Mouse (Mus musculus) myocyte (in vitro differentiated cells): Measurements from ENCODE around the gene Rtbdn.

Experiments
- MYOG ChIP-seq, 3 experiments: IDR thresholded peaks; one replicate each; pipeline ENCODE4 v1.6.1; 2011; ENCODE audit warnings: control low read depth in 2 of 3, low read depth in 2 of 3, mild to moderate bottlenecking in 2 of 3; ENCODE audit not compliant: insufficient read length in 2 of 3, control insufficient read depth in 1 of 3, insufficient read depth in 1 of 3
- POLR2A ChIP-seq: IDR thresholded peaks from one replicate; pipeline ENCODE4 v1.6.1; 2011; ENCODE audit warnings: low read depth, mild to moderate bottlenecking, control low read depth, moderate library complexity; ENCODE audit not compliant: insufficient read length
- POLR2AphosphoS2 ChIP-seq: IDR thresholded peaks from one replicate; pipeline ENCODE4 v1.6.1; 2011; ENCODE audit warnings: low read depth, control low read depth; ENCODE audit not compliant: insufficient read length
- USF1 ChIP-seq: IDR thresholded peaks from one replicate; pipeline ENCODE4 v1.6.1; 2011; ENCODE audit warnings: low read depth, mild to moderate bottlenecking, control low read depth, moderate library complexity

DNA sequence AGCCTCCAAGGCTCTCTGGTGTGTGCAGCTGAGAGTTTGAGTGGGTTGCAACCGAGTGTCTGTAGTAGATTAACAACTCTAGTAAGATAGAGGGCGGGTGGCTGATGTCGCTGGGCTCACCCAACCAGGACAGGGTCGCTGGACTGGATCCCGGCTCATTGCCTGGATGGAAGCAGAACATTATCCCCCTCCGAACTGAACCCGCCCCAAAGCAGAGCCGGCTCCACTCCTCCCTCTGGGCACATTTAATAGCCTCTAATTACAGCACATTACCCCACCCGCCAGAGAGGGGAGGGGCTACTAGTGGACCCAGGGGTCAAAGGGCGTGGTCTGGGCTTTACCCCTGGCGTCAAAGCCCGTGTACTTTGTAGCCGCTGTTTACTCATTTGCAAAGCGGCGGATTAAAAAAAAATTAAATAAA, 42.5 kb downstream of the Rtbdn start:
- TF ChIP-seq POLR2A (no peak), POLR2AphosphoS2 (no peak), USF1 (no peak), MYOG (IDR thresholded peaks at IDR 0.05; ENCODE audit: control insufficient read depth in 1 of 3, insufficient read depth in 1 of 3, insufficient read length in 2 of 3, low read depth in 2 of 3) (no peak)
